Mouse (Mus musculus): ENCODE results near the gene Pard3b. TPM values are rescaled to one million over a fixed set of nuclear protein-coding genes. Genes with fewer than 3 reads are reported as not detected.

Gene Pard3b
- polyA plus RNA-seq, 1 experiment from 2014 or later: 12.5 TPM

- ATAC-seq (ENCODE audit: low read depth): no peak
- no peaks in the 10 kb centered on the region for H3K27me3 ChIP-seq
- H3K27ac ChIP-seq (replicated peaks): no peak overlapping the region
- no peak overlapping the region for H3K9ac ChIP-seq
- no peaks in the 10 kb centered on the region for H3K9me3 ChIP-seq
- no peak overlapping the region for H3K4me2 ChIP-seq
- H3K36me3 ChIP-seq: no peaks in the 10 kb centered on the region
- 85% methylated on average over 6 of the region's 6 CpGs for WGBS
- H3K4me3 ChIP-seq: no peak overlapping the region
- no peaks in the 10 kb centered on the region for H3K4me1 ChIP-seq (replicated peaks)
These were observed 986.2 kb downstream of the Pard3b start for GRCm38 (mm10) chr1:62624836-62625235.

GRCm38 (mm10) chr1:62625332-62625731, 986.7 kb downstream of the Pard3b start:
- Histone ChIP-seq H3K9ac (no peak overlapping the region), H3K4me3 (no peak overlapping the region), H3K27me3 (no peaks in the 10 kb centered on the region), H3K4me1 (replicated peaks) (no peaks in the 10 kb centered on the region), H3K9me3 (no peaks in the 10 kb centered on the region), H3K36me3 (no peaks in the 10 kb centered on the region), H3K4me2 (no peak overlapping the region), H3K27ac (replicated peaks) (no peak overlapping the region)
- WGBS: 57% methylated on average over 4 of the region's 4 CpGs
- ATAC-seq (ENCODE audit: low read depth): no peak

- 93% methylated on average over 10 of the region's 10 CpGs for WGBS
- ATAC-seq (ENCODE audit: low read depth): no peak
These were observed 987.3 kb downstream of the Pard3b start for GRCm38 (mm10) chr1:62625819-62626505.

GRCm38 (mm10) chr1:62629952-62630351, 991.3 kb downstream of the Pard3b start:
- H3K4me3 ChIP-seq: no peak overlapping the region
- ATAC-seq (ENCODE audit: low read depth): no peak
- no peak overlapping the region for H3K4me2 ChIP-seq
- no peaks in the 10 kb centered on the region for H3K27me3 ChIP-seq
- no peaks in the 10 kb centered on the region for H3K9me3 ChIP-seq
- H3K27ac ChIP-seq (replicated peaks): no peak overlapping the region
- no peaks in the 10 kb centered on the region for H3K4me1 ChIP-seq (replicated peaks)
- 74% methylated on average over 1 of the region's 1 CpGs for WGBS
- no peaks in the 10 kb centered on the region for H3K36me3 ChIP-seq
- H3K9ac ChIP-seq: no peak overlapping the region

More at GRCm38 (mm10) chr1:62625819-62626505, 987.3 kb downstream of the Pard3b start:
- Histone ChIP-seq H3K27ac (replicated peaks) (no peak overlapping the region), H3K4me3 (no peak overlapping the region), H3K27me3 (no peaks in the 10 kb centered on the region), H3K36me3 (no peaks in the 10 kb centered on the region), H3K9ac (no peak overlapping the region), H3K4me1 (replicated peaks) (no peaks in the 10 kb centered on the region), H3K9me3 (no peaks in the 10 kb centered on the region), H3K4me2 (no peak overlapping the region)

GRCm38 (mm10) chr1:62631511-62632305, 993.1 kb downstream of the Pard3b start:
- WGBS: 66% methylated on average over 10 of the region's 10 CpGs
- H3K4me1 ChIP-seq (replicated peaks): peaks cover 16% of the 10 kb centered on the region
- H3K4me2 ChIP-seq: no peak overlapping the region
- H3K4me3 ChIP-seq: no peak overlapping the region
- H3K9ac ChIP-seq: no peak overlapping the region
- H3K27me3 ChIP-seq: no peaks in the 10 kb centered on the region
- ATAC-seq (ENCODE audit: low read depth): no peak
- H3K9me3 ChIP-seq: no peaks in the 10 kb centered on the region
- no peaks in the 10 kb centered on the region for H3K36me3 ChIP-seq
- H3K27ac ChIP-seq (replicated peaks): no peak overlapping the region

- no peak overlapping the region for H3K4me2 ChIP-seq
These were observed 994.3 kb downstream of the Pard3b start for GRCm38 (mm10) chr1:62632886-62633285.

GRCm38 (mm10) chr1:62635203-62635602, 996.6 kb downstream of the Pard3b start:
- H3K4me3 ChIP-seq: no peak overlapping the region
- ATAC-seq (ENCODE audit: low read depth): no peak
- 71% methylated on average over 6 of the region's 6 CpGs for WGBS
- H3K4me1 ChIP-seq (replicated peaks): peaks cover 19% of the 10 kb centered on the region
- no peak overlapping the region for H3K27ac ChIP-seq (replicated peaks)
- no peaks in the 10 kb centered on the region for H3K27me3 ChIP-seq
- no peak overlapping the region for H3K9ac ChIP-seq
- H3K9me3 ChIP-seq: no peaks in the 10 kb centered on the region
- no peak overlapping the region for H3K4me2 ChIP-seq
- no peaks in the 10 kb centered on the region for H3K36me3 ChIP-seq

More at GRCm38 (mm10) chr1:62632886-62633285, 994.3 kb downstream of the Pard3b start:
- Histone ChIP-seq H3K27ac (replicated peaks) (no peak overlapping the region), H3K9ac (no peak overlapping the region), H3K36me3 (no peaks in the 10 kb centered on the region), H3K4me3 (no peak overlapping the region), H3K4me1 (replicated peaks) (peaks cover 19% of the 10 kb centered on the region), H3K27me3 (no peaks in the 10 kb centered on the region), H3K9me3 (no peaks in the 10 kb centered on the region)
- no peak for ATAC-seq (ENCODE audit: low read depth)
- 91% methylated on average over 2 of the region's 2 CpGs for WGBS

GRCm38 (mm10) chr1:62636906-62637673, 998.5 kb downstream of the Pard3b start:
- 91% methylated on average over 6 of the region's 6 CpGs for whole genome bisulfite sequencing
- no peaks in the 10 kb centered on the region for H3K9me3 ChIP-seq
- H3K36me3 ChIP-seq: no peaks in the 10 kb centered on the region
- H3K9ac ChIP-seq: no peak overlapping the region
- H3K4me2 ChIP-seq: no peak overlapping the region
- no peak overlapping the region for H3K27ac ChIP-seq (replicated peaks)
- no peak overlapping the region for H3K4me3 ChIP-seq
- H3K4me1 ChIP-seq (replicated peaks): peaks cover 19% of the 10 kb centered on the region
- no peak for ATAC-seq (ENCODE audit: low read depth)
- H3K27me3 ChIP-seq: no peaks in the 10 kb centered on the region

GRCm38 (mm10) chr1:62639012-62639411, 1000.4 kb downstream of the Pard3b start:
- no peak overlapping the region for H3K9ac ChIP-seq
- H3K27ac ChIP-seq (replicated peaks): no peak overlapping the region
- ATAC-seq (ENCODE audit: low read depth): no peak
- WGBS: 82% methylated on average over 11 of the region's 11 CpGs
- no peak overlapping the region for H3K4me3 ChIP-seq
- H3K9me3 ChIP-seq: no peaks in the 10 kb centered on the region
- H3K27me3 ChIP-seq: no peaks in the 10 kb centered on the region
- no peaks in the 10 kb centered on the region for H3K36me3 ChIP-seq
- peaks cover 19% of the 10 kb centered on the region for H3K4me1 ChIP-seq (replicated peaks)
- no peak overlapping the region for H3K4me2 ChIP-seq

- Histone ChIP-seq H3K9me3 (no peaks in the 10 kb centered on the region), H3K27ac (replicated peaks) (no peak overlapping the region), H3K4me3 (no peak overlapping the region), H3K4me1 (replicated peaks) (peaks cover 19% of the 10 kb centered on the region), H3K27me3 (no peaks in the 10 kb centered on the region), H3K4me2 (no peak overlapping the region), H3K36me3 (no peaks in the 10 kb centered on the region), H3K9ac (no peak overlapping the region)
- 87% methylated on average over 4 of the region's 4 CpGs for WGBS
- no peak for ATAC-seq (ENCODE audit: low read depth)
These were observed 1000.8 kb downstream of the Pard3b start for GRCm38 (mm10) chr1:62639440-62639839.

GRCm38 (mm10) chr1:62644631-62645278, 1006.1 kb downstream of the Pard3b start:
- peaks cover 22% of the 10 kb centered on the region for H3K4me1 ChIP-seq (replicated peaks)
- no peak for ATAC-seq (ENCODE audit: low read depth)
- H3K4me2 ChIP-seq: no peak overlapping the region
- 55% methylated on average over 8 of the region's 8 CpGs for WGBS
- no peak overlapping the region for H3K9ac ChIP-seq
- H3K4me3 ChIP-seq: no peak overlapping the region
- no peak overlapping the region for H3K27ac ChIP-seq (replicated peaks)
- H3K27me3 ChIP-seq: 0 out of 2 replicates have a peak, but pooled peaks cover 2% of the 10 kb centered on the region
- no peaks in the 10 kb centered on the region for H3K9me3 ChIP-seq
- no peaks in the 10 kb centered on the region for H3K36me3 ChIP-seq

All from neural tube, embryonic 13.5 days (tissue).